Mouse (Mus musculus) B cell, adult 62 days (primary cell): ENCODE results near the gene Lipa. TPM values are rescaled to one million over a fixed set of nuclear protein-coding genes. Genes with fewer than 3 reads are reported as not detected.

Experiments
- total RNA-seq: library from RNA; stranded (reverse); gene quantifications from 4 replicates; pipeline ENCODE4 v1.2.4, GENCODE M21; 2023

Lipa gene
- 44.4 to 47.0 TPM (median 45.8 TPM) in 4 replicates for total RNA-seq

DNA sequence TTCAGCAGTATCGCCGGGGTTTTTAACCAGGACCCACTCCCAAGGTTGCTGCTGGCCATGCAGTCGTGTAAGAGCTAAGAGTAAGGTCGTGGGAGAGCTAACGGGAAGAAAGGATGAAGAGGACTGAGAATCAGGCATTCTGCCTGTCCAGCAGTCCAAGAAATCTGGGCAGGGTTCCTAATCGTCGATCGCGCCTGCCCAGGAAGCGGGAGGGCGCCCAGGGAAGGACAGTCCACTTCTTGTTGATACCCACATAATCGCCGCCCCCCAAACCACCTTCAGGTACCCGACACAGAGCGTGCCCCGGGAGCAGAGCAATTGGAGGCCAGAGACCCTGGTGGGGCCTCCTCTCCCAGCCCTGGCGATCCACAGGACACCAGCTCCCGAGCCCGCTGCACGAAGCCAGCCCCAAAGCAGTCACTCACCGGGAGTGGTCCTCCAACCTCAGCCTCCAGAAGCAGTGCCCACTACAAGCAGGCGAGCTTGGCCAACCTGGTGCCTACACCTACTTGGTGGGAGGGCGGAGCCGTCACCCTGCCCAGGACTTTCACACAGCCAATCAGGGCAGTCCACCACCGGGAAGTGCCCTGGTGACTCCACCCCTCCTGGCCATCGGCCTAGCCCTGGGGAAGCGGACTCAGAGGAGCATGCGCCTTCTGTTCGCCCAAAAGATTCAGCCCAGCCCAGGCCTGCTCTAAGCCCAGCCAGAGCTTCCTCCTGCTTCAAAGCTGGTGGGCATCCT, at the start of gene Lipa:
Gene Lipa, minus strand, starts transcription at position 534 of the 742 bp plus-strand sequence.

DNA sequence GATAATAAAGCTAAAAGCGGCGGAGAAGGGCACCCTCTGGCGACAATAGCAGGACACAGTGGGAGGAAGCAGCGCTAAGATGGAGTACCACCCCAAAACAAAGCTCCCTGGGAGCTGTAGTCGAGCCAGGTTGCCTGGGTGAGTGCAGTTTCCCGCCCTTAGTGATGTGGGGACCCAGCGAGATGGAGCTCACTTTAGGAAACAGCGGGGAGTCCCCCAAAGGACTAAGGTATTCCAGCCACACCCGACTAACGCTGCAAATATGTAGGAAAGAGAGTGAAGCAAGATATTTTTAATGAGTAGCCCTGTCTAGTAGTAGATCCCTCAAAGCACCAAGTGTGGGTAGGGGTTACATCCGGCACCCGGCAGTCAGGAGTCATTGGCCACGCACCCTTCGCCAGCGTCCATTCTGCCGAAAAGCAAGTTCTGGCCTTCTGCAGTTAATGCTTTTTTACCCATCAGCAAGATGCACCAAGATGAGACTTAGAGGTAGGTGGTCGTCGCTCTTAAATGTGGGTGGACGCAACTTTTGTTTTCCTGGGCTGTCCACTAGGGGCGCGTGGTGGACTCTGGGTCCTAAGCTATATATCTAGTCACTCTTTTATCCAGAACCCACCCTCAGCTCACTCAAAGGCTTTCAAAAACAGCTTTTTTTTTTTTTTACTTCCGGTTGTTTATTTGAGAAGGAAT, 23.4 kb upstream of the Lipa start, which contains the start of gene Ifit2:
Gene Ifit2, plus strand, starts transcription at position 161 of the 690 bp plus-strand sequence.

DNA sequence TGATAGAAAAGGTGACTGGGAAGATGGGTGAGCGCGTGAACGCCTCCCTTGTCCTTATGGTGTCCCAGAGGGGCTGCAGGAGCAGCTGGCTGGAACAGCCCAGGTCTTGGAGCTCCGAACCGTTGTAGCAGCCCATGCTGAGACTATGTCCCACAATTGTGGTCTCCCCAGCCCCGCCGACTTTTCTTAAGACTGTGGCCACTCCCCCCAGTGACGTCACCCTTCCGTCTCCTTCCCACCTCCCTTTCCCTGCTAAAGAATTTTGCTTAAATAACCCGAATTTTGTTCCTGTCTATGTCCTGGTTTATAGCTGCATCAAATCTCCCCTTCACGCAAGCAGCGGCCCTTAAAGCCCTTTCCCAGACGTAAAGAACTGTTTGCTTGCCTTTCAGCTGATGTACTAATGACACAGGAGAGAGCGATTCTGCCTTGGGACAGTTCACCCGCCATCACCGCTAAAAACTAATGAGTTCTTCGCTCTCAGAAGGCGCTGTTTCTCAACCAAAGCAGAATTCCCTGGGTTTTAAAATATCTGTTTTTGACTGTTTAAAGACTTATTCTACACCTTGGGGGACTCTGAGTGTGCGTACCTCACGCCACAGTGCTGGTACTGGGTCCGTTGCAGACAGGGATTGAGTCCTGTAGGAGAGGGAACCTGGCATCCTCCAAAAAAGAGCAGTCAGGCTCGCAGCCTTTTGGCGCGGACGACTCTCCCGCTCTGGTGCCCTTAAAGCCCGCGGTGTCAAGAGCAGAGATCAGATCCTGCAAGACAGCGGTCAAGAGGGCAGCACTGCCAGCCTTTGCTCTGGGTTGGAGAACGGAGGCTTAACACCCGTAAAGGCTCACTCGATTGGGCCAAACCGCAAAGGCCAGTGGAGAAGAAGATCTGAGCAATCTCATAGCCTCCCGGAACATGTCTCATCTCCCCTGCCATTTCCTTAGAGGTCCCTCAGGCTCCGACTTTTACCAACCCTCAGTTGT, 52.0 kb downstream of the Lipa start, which contains the start of gene Ch25h:
Gene Ch25h, minus strand, starts transcription at position 174 of the 981 bp plus-strand sequence.

Other genes starting within 250 kb of the Lipa start
- gene Fas, start 236.8 kb downstream of the Lipa start, total RNA-seq: 2.6 to 4.1 TPM (median 3.2 TPM) in 4 replicates
- not detected in 4 replicates for gene Ch25h, start 52.3 kb downstream of the Lipa start, total RNA-seq
- 6.8 to 7.7 TPM (median 7.2 TPM) in 4 replicates for gene Ifit2, start 23.2 kb upstream of the Lipa start, total RNA-seq
- gene Ifit3, start 56.1 kb upstream of the Lipa start, total RNA-seq: 11.7 to 16.1 TPM (median 12.3 TPM) in 4 replicates
- 2.2 to 3.1 TPM (median 2.8 TPM) in 4 replicates for gene Ifit1bl1, start 74.5 kb upstream of the Lipa start, total RNA-seq
- 2.2 to 5.5 TPM (median 2.6 TPM) in 4 replicates for gene Ifit3b, start 80.5 kb upstream of the Lipa start, total RNA-seq
- 0.16 to 0.18 TPM in 2 of 4 replicates, not detected in the others for gene Ifit1bl2, start 113.3 kb upstream of the Lipa start, total RNA-seq
- gene Ifit1, start 113.4 kb upstream of the Lipa start, total RNA-seq: 1.5 to 2.6 TPM (median 2.1 TPM) in 4 replicates
- not detected in 4 replicates for gene Slc16a12, start 219.8 kb upstream of the Lipa start, total RNA-seq